Mouse (Mus musculus) cerebral cortex, adult 2 months (tissue): ENCODE results near the gene Cpxm2.

Experiments
- WGBS: fragments of 180-500 bp; shearing (Covaris S2); methylation state at CpG from one replicate; pipeline ENCODE4 v1.1.7; 2018; 5-methylcytosine and 5-hydroxymethylcytosine counted together

Gene Cpxm2

DNA sequence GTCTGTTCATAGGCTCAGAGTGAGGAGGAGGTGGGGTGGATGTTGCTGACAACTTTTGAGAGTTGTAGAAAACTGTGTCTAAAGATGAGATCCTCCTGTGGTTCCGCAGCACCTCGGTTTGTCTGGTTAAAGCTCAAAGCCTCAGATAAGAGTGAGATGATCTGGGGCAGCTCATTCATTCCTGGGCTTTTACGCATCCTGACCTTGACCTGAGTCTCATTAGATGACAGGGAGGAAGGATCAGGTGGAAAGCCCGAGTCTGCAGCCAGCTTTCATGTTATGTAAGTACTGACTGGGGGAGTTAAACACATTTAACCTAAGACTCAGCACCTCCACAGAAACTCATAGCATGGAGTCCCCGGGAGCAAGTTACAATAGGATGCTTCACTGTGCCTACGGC, 127.9 kb downstream of the Cpxm2 start:
- WGBS, result 53% methylated on average over 6 of the region's 6 CpGs

DNA sequence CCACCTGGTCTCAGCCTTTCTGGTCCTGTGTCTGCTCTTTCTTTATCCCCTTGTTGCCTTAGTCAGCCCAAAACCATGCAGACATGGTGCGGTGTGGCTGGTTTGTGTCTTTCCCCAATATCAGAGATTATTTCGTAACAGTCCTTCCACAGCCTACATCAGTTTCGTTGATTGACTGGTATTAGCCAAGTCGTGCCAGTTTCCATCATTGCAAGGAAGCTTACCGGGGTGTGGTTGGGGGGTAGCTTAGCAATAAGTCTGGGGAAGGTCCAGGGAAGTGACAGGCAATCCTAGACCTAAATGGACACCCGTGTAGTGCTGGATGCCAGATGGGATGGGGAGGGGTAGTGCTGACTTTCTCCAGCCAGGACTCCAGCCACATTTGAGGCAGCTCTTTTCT, 128.9 kb downstream of the Cpxm2 start:
- WGBS, result 74% methylated on average over 6 of the region's 6 CpGs

DNA sequence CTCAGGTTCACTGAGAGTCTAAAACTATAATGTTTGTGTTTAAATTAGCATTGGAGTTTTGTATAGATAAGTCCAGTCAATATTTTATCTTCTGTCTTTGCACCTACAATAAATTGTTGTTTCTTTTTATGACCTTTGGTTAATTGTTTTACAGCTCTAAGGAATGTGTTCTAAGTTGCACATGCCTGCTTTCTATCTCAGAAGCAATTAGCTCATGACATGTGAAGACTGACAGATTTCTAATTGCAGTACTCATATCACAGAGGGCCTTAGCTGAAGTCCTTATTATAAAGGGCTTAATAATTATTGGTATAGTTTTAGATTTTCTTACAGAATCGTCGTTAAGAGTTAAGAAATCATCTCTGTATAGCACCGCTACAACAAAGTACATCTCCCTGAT, 138.6 kb downstream of the Cpxm2 start:
- 72% methylated on average over 3 of the region's 3 CpGs for WGBS

- 56% methylated on average over 3 of the region's 3 CpGs for WGBS
Observed at GRCm38 (mm10) chr7:132015193-132015592, 139.3 kb downstream of the Cpxm2 start.

- WGBS, result 51% methylated on average over 5 of the region's 5 CpGs
Observed at GRCm38 (mm10) chr7:132013970-132014369, 140.6 kb downstream of the Cpxm2 start.

GRCm38 (mm10) chr7:132012969-132013679, 141.4 kb downstream of the Cpxm2 start:
- 28% methylated on average over 1 of the region's 1 CpGs for WGBS

- WGBS, result 72% methylated on average over 7 of the region's 7 CpGs
Observed at GRCm38 (mm10) chr7:132009002-132009401, 145.5 kb downstream of the Cpxm2 start.

DNA sequence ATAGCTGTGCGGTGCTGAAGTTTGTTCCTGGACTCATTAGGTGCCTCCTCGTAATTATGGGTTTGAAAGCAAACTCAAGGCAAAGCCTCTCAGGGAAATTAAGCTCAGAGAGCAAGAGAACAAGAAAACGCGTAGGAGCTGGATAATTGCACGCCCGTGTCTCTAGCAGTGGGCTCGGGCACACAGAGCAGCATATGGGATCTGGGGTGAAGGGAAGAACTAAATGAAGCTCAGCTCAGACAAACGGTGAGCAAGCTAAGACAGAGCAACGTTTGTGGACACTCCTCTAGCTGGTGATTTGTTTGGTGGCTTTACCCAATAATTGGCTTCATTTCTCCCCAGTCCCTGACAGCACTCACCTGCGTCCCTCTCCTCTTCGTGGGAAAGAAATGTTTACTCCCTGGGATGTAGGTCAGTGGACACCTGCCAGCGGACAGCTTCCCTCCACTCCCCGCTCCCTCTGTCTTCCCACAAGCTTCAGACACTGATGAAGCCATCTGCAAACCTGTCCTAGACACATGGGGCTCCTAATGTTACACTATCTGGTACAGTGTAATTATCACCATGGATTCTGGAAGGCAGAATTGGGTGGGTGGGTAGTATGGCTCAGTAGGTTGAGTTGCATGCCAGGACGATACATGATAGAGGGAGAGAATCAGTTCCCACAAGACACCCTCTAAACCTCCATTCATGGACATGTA, 148.4 kb downstream of the Cpxm2 start:
- 43% methylated on average over 14 of the region's 14 CpGs for WGBS

- WGBS, result 38% methylated on average over 3 of the region's 3 CpGs
Observed at GRCm38 (mm10) chr7:131992873-131993272, 161.7 kb downstream of the Cpxm2 start.

GRCm38 (mm10) chr7:131992226-131992625, 162.3 kb downstream of the Cpxm2 start:
- 51% methylated on average over 1 of the region's 1 CpGs for WGBS

DNA sequence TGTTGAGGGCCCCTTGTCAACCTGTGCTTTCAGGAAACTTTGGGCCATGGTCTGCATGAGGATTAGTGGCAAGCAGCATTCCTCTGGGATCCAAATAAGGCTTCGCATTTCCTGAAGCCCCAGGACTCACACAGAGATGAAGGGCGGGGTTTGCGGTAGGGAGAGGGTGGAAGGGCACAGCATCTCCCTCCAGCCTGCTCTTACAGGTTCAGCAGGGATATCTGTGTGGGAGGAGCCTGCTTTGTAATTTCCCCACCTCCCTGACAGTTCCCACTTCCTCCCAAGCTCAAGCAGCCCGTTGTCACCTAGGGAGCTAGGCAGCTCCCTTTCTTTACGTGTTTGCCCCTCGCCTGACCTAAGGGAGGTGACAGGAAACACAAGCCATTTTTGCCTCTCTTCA, 165.5 kb downstream of the Cpxm2 start:
- 54% methylated on average over 6 of the region's 6 CpGs for WGBS
